Mouse (Mus musculus) liver, embryonic 13.5 days (tissue): ENCODE measurements around the gene Dlgap5. TPM values are rescaled to one million over a fixed set of nuclear protein-coding genes. Genes with fewer than 3 reads are reported as not detected.

ENCODE experiments used
- ATAC-seq: fragments of 200-750 bp; cut with Nextera tagmentation; 2 replicates; pipeline ENCODE4 v1.8.0; 2017; ENCODE audit warnings: low read depth, mild to moderate bottlenecking, moderate number of reproducible peaks, moderate library complexity
- DNase-seq: peaks from one replicate; pipeline ENCODE4 v3.0.0; 2022
- H3K27ac ChIP-seq: fragments of 300-500 bp; sonication (generic); 2 replicates; pipeline ENCODE4 v1.5.1; 2015; ENCODE audit warnings: moderate library complexity, mild to moderate bottlenecking, inconsistent platforms
- H3K27me3 ChIP-seq: fragments of 300-500 bp; sonication (generic); 2 replicates; pipeline ENCODE4 v1.6.1; 2015; ENCODE audit warnings: mild to moderate bottlenecking, inconsistent platforms
- H3K36me3 ChIP-seq: fragments of 300-500 bp; sonication (generic); 2 replicates; pipeline ENCODE4 v1.6.1; 2015; ENCODE audit warnings: mild to moderate bottlenecking, inconsistent platforms
- H3K4me1 ChIP-seq: fragments of 300-500 bp; sonication (generic); replicated peaks from 2 replicates; pipeline ENCODE4 v1.6.1; 2015; ENCODE audit warnings: inconsistent platforms
- H3K4me2 ChIP-seq: fragments of 300-500 bp; sonication (generic); 2 replicates; pipeline ENCODE4 v1.6.1; 2015; ENCODE audit warnings: inconsistent platforms, mild to moderate bottlenecking, moderate library complexity
- H3K4me3 ChIP-seq: fragments of 300-500 bp; sonication (generic); replicated peaks from 2 replicates; pipeline ENCODE4 v1.5.1; 2015; ENCODE audit warnings: mild to moderate bottlenecking, inconsistent platforms
- H3K9ac ChIP-seq: fragments of 300-500 bp; sonication (generic); 2 replicates; pipeline ENCODE4 v1.6.1; 2015; ENCODE audit warnings: mild to moderate bottlenecking, inconsistent platforms
- H3K9me3 ChIP-seq: fragments of 300-500 bp; sonication (generic); replicated peaks from 2 replicates; pipeline ENCODE4 v1.6.1; 2016; ENCODE audit warnings: inconsistent platforms
- WGBS: fragments of 180-500 bp; shearing (Covaris S2); methylation state at CpG from one replicate; pipeline ENCODE4 v1.1.7; 2015; ENCODE audit not compliant: insufficient replicate concordance; 5-methylcytosine and 5-hydroxymethylcytosine counted together
- polyA plus RNA-seq: library from polyadenylated mRNA; unstranded; fragments of >200 nt; fragmentation: Nextera tagmentation; extraction: Ambion mirVana; gene quantifications from 2 replicates; pipeline ENCODE4 v1.2.1, GENCODE M21; 2015

Dlgap5 gene
- polyA plus RNA-seq, 1 experiment from 2014 or later = 58.4 TPM

GRCm38 (mm10) chr14:47367461-47367860, 50.7 kb downstream of the Dlgap5 start, which contains the start of gene Lgals3:
TSS of gene Lgals3 (plus strand) at chr14:47367751.
- Histone ChIP-seq H3K4me1 (peaks cover 35% of the 10 kb centered on the region), H3K9ac (no peak within 1 kb of the TSS), H3K4me2 (no peak within 1 kb of the TSS), H3K4me3 (no peak within 1 kb of the TSS), H3K27ac (no peak within 1 kb of the TSS), H3K27me3 (peaks cover 16% of the 10 kb centered on the region), H3K36me3 (no peaks in the 10 kb centered on the region), H3K9me3 (no peaks in the 10 kb centered on the region)
- 0 out of 2 replicates have a peak, but pooled peaks have one; percentile 37 for ATAC-seq
- WGBS = 28% methylated on average over 9 of the region's 9 CpGs
- no peak for DNase-seq

DNA sequence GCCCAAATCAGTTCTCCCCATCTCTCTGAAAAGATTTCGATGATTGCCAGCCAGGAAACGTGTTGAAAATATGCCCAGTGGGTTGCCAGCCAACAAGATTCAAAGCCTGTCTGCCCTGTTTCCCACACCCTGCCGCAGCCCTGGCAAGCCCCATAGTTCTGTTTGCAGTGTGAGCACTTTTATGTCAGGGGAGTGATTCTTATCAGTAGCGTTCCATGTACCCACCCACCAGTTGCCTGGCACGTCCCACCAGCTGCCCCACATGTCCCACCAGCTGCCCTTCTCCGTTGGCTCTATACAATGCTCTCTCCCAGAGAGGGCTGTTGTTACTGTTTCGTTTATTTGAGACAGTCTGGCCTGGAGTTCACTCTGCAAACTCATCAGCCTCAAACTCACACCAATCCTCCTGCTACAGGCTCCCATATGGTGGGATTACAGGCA, 51.3 kb downstream of the Dlgap5 start:
- no peaks in the 10 kb centered on the region for H3K9me3 ChIP-seq
- DNase-seq (no peak), ATAC-seq (no peak)
- H3K36me3 ChIP-seq = no peaks in the 10 kb centered on the region
- no peak overlapping the region for H3K4me3 ChIP-seq
- peaks cover 35% of the 10 kb centered on the region for H3K4me1 ChIP-seq
- no peak overlapping the region for H3K9ac ChIP-seq
- no peak overlapping the region for H3K27ac ChIP-seq
- peaks cover 12% of the 10 kb centered on the region for H3K27me3 ChIP-seq
- 23% methylated on average over 7 of the region's 7 CpGs for WGBS
- no peak overlapping the region for H3K4me2 ChIP-seq

DNA sequence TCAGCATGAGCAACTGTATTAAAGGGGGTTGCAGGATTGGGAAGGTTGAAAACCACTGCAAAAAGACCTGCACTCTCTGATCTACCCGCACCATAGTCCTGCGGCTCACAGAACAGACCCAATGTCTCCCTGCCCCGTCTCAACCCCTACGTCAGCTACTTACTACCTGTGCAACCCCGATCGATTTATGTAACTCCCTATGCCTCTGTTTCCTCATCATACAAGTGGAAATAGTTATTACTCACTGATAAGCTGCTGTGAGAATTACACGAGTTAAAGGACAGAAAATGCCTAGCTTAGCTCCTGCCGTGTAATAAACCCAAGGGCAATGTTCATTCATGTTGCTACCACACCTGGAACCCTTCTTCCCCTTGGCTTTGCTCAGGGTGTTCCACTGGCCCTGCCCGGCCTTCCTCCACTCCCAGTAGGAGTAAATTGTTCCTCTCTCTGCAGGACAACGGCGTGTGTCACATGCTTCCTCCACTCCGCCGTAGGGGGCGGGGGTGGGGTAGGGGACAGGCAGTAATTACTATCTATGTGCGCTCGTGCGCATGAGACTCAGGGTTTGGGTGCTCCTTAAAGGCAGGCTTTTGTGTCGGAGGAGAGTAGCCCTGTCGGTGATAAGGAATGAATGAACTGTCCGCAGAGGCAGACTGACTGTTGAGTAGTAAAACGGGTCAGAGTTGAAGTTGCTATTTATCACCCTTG, 53.3 kb downstream of the Dlgap5 start:
- 22% methylated on average over 21 of the region's 21 CpGs for WGBS
- H3K27ac ChIP-seq = no peak overlapping the region
- no peaks in the 10 kb centered on the region for H3K9me3 ChIP-seq
- H3K4me1 ChIP-seq = peaks cover 35% of the 10 kb centered on the region
- H3K27me3 ChIP-seq = 0 out of 2 replicates have a peak, but pooled peaks cover 3% of the 10 kb centered on the region
- peak overlapping the region; percentile 54 for H3K4me2 ChIP-seq
- DNase-seq (peak; percentile 53), ATAC-seq (peak; percentile 81)
- H3K36me3 ChIP-seq = no peaks in the 10 kb centered on the region
- H3K9ac ChIP-seq = peak overlapping the region; percentile 49
- peak overlapping the region; percentile 20 for H3K4me3 ChIP-seq

- Histone ChIP-seq H3K4me2 (no peak overlapping the region), H3K36me3 (no peaks in the 10 kb centered on the region), H3K9ac (no peak overlapping the region), H3K4me1 (peaks cover 27% of the 10 kb centered on the region), H3K4me3 (no peak overlapping the region), H3K9me3 (no peaks in the 10 kb centered on the region), H3K27me3 (no peaks in the 10 kb centered on the region), H3K27ac (0 out of 2 replicates have a peak overlapping the region, but pooled peaks have one; percentile 2)
- no peak for ATAC-seq
- 61% methylated on average over 9 of the region's 9 CpGs for WGBS
- DNase-seq = no peak
These were observed 56.3 kb downstream of the Dlgap5 start for GRCm38 (mm10) chr14:47361899-47362298.

DNA sequence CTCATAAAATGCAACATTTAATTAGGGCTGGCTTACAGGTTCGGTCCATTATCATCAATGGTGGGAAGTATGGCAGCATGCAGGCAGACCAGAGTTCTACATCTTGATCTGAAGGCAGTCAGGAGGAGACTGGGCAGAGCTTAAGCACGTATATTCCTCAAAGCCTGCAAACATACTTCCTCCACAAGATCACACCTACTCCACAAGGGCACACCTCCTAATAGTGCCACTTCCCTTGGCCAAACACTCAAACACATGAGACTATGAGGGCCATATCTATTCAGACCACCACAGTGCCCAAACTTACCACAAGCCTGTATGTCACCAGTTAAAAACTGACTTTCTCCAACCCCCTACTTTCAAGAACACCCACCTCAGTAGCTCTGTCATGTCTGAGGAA, 56.8 kb downstream of the Dlgap5 start:
- no peak for DNase-seq
- Histone ChIP-seq H3K27ac (0 out of 2 replicates have a peak overlapping the region, but pooled peaks have one; percentile 2), H3K27me3 (no peaks in the 10 kb centered on the region), H3K4me1 (peaks cover 22% of the 10 kb centered on the region), H3K9ac (no peak overlapping the region), H3K9me3 (no peaks in the 10 kb centered on the region), H3K36me3 (no peaks in the 10 kb centered on the region), H3K4me2 (no peak overlapping the region), H3K4me3 (no peak overlapping the region)
- WGBS = 52% methylated on average over 2 of the region's 2 CpGs
- ATAC-seq = no peak

DNA sequence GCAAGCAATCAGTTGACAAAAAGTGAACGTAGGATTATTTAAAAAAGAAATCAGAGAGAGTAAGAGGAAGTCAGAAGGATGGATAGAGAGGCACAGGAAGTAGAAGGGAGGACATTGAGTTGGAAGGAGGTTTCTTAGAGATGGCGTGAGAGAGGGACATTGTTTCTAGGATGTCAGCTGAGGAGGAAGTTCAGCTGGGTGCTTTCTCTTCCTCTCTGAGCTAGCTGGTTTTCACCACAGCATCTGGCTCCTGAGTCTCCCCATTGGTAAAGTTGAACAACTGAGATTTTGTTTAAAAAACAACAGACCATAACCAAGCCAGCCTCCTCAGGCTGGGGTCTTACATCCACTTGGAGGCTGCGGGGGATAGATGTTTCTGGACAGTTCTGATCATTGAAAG, 58.6 kb downstream of the Dlgap5 start:
- Histone ChIP-seq H3K9ac (no peak overlapping the region), H3K27ac (no peak overlapping the region), H3K9me3 (no peaks in the 10 kb centered on the region), H3K36me3 (no peaks in the 10 kb centered on the region), H3K4me1 (peaks cover 11% of the 10 kb centered on the region), H3K4me2 (no peak overlapping the region), H3K27me3 (no peaks in the 10 kb centered on the region), H3K4me3 (no peak overlapping the region)
- 38% methylated on average over 3 of the region's 3 CpGs for WGBS
- DNase-seq (no peak), ATAC-seq (no peak)

DNA sequence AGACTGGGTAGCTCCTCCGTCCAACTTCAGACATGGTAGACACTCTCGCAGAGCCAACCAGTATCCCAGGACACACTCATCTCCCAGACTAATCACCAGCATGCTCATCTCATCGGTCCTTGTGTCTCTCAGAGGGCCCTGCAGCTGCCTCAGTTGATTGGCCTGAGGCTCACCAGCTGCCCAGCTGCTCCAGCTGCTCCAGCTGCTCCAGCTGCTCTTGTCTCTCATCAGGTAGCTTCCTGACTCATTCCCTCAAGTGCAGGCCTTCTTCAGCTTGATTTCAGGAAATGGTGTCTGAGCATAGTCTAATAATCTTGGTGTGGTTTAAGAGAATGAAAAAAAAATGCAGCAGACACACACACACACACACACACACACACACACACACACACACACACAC, 61.6 kb downstream of the Dlgap5 start:
- H3K36me3 ChIP-seq = no peaks in the 10 kb centered on the region
- H3K9ac ChIP-seq = no peak overlapping the region
- no peak overlapping the region for H3K27ac ChIP-seq
- H3K4me2 ChIP-seq = no peak overlapping the region
- H3K4me3 ChIP-seq = no peak overlapping the region
- DNase-seq = no peak
- H3K27me3 ChIP-seq = no peaks in the 10 kb centered on the region
- H3K9me3 ChIP-seq = no peaks in the 10 kb centered on the region
- H3K4me1 ChIP-seq = peaks cover 16% of the 10 kb centered on the region
- ATAC-seq = no peak
- WGBS = 71% methylated on average over 3 of the region's 3 CpGs

DNA sequence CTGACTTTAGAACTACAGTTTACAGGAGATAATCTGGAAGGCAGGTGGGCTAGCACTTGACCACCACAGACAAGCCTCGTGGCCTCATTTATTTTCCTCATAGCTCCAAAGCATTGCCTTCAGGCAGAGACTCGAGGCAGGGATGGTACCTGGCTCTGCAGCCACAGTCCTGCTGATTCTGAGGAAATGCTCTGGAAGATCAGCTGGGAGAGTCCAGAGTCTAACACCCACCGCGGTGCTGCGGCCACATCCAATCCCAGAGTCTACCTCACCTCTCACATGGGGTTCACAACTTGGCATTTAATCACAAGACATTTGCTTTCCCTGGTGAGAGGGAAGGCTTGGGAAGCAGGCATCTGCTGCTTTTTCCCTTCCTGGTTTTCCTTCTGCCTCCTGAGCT, 63.3 kb downstream of the Dlgap5 start:
- ATAC-seq (no peak), DNase-seq (no peak)
- no peaks in the 10 kb centered on the region for H3K27me3 ChIP-seq
- no peak overlapping the region for H3K9ac ChIP-seq
- 65% methylated on average over 5 of the region's 5 CpGs for WGBS
- H3K4me2 ChIP-seq = no peak overlapping the region
- H3K36me3 ChIP-seq = no peaks in the 10 kb centered on the region
- peaks cover 16% of the 10 kb centered on the region for H3K4me1 ChIP-seq
- H3K4me3 ChIP-seq = no peak overlapping the region
- H3K27ac ChIP-seq = no peak overlapping the region; the same call in 1 of the 2 replicates
- no peaks in the 10 kb centered on the region for H3K9me3 ChIP-seq

- no peaks in the 10 kb centered on the region for H3K36me3 ChIP-seq
- ATAC-seq = peak; percentile 68
- peak overlapping the region; percentile 39; the same call in 1 of the 2 replicates for H3K9ac ChIP-seq
- 45% methylated on average over 8 of the region's 8 CpGs for WGBS
- no peaks in the 10 kb centered on the region for H3K27me3 ChIP-seq
- peak overlapping the region; percentile 66 for H3K27ac ChIP-seq
- H3K4me2 ChIP-seq = 0 out of 2 replicates have a peak overlapping the region, but pooled peaks have one; percentile 19
- no peaks in the 10 kb centered on the region for H3K9me3 ChIP-seq
- H3K4me1 ChIP-seq = peaks cover 16% of the 10 kb centered on the region
- DNase-seq = peak; percentile 59
- H3K4me3 ChIP-seq = no peak overlapping the region
These were observed 64.1 kb downstream of the Dlgap5 start for GRCm38 (mm10) chr14:47354111-47354577.

- no peak overlapping the region for H3K4me3 ChIP-seq
- WGBS = 66% methylated on average over 4 of the region's 4 CpGs
- no peaks in the 10 kb centered on the region for H3K36me3 ChIP-seq
- no peak overlapping the region for H3K4me2 ChIP-seq
- H3K4me1 ChIP-seq = peaks cover 16% of the 10 kb centered on the region
- H3K9ac ChIP-seq = no peak overlapping the region
- no peak overlapping the region; the same call in 1 of the 2 replicates for H3K27ac ChIP-seq
- ATAC-seq (no peak), DNase-seq (no peak)
- no peaks in the 10 kb centered on the region for H3K27me3 ChIP-seq
- no peaks in the 10 kb centered on the region for H3K9me3 ChIP-seq
These were observed 65.0 kb downstream of the Dlgap5 start for GRCm38 (mm10) chr14:47353240-47353639.

DNA sequence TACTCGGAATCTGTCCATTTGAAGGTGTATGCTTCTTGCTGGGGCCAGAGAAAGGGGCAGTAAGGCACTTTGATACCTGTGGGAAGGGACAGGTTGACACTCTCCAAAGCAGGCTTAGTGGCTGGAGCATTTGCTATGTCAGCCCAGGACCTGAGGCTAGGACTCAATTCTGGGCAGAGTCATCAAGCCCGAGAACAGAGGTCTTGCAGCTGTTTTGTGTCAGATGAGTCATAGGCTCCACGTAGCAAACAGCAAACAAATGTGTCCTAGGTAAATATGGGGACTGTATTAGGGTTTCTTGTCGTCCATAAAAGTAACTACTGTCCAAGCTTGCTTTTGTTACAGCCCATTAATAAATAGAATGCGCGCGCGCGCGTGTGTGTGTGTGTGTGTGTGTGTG, 65.9 kb downstream of the Dlgap5 start:
- no peaks in the 10 kb centered on the region for H3K27me3 ChIP-seq
- no peak overlapping the region for H3K4me2 ChIP-seq
- 85% methylated on average over 10 of the region's 10 CpGs for WGBS

DNA sequence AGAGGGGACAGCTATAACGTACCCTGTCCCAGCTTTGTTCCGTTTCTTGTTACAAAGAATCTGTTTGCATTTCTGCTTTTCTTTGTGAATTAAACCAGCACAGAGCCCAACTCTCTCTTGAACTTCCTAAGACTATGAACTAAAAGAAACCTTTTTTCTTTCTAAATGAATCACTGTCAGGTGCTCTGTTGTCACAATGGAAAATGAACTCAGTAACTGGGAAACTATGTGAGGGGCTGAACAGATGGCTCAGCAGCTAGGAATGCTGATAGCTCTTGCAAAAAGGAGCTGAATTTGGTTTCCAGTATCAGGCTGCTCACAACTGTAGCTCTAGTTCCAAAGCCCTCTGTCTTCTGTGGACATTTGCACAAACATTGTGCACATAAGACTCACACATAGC, 67.2 kb downstream of the Dlgap5 start:
- Histone ChIP-seq H3K9me3 (no peaks in the 10 kb centered on the region), H3K36me3 (no peaks in the 10 kb centered on the region), H3K27me3 (no peaks in the 10 kb centered on the region), H3K9ac (no peak overlapping the region), H3K27ac (no peak overlapping the region), H3K4me1 (peaks cover 23% of the 10 kb centered on the region), H3K4me2 (no peak overlapping the region), H3K4me3 (no peak overlapping the region)
- 74% methylated on average over 2 of the region's 2 CpGs for WGBS
- no peak for ATAC-seq
- no peak for DNase-seq

More for the DNA sequence above, 65.9 kb downstream of the Dlgap5 start:
- no peak for DNase-seq
- Histone ChIP-seq H3K27ac (no peak overlapping the region), H3K36me3 (no peaks in the 10 kb centered on the region), H3K4me3 (no peak overlapping the region), H3K4me1 (peaks cover 16% of the 10 kb centered on the region), H3K9ac (no peak overlapping the region), H3K9me3 (no peaks in the 10 kb centered on the region)
- ATAC-seq = no peak
